Mouse (Mus musculus) gastrocnemius, postnatal 36 days (tissue): ENCODE results near the gene Btd. TPM values are rescaled to one million over a fixed set of nuclear protein-coding genes. Genes with fewer than 3 reads are reported as not detected.
"Not testable (repeated sequence)": the region's sequence is repeated elsewhere in the genome, so short reads cannot be mapped to it uniquely, and the experiment has no call there.

Experiments used
- DNase-seq, 2 experiments: peaks; one replicate each; pipeline ENCODE4 v3.0.0; 2022
- intact Hi-C: fragments of 180-260 bp; cut with DNase I; formaldehyde crosslinking; loops from one replicate; pipeline ENCODE4 v1.15.1; 2025
- long read RNA-seq, 2 experiments: library from polyadenylated mRNA; stranded (forward); transcript quantifications; one replicate each; pipeline ENCODE4 v2.0.0; 2021
- total RNA-seq, 2 experiments: library from RNA; stranded (reverse); gene quantifications; 2 replicates each; pipeline ENCODE4 v1.2.3; 2021

Btd gene
- 1 to 10 TPM; 3.6 to 4.8 TPM for total RNA-seq
- long read RNA-seq, experiment 1, partial matches to known transcripts: 0 of 5 reads
- long read RNA-seq, experiment 1, other reads (novel, unspliced or antisense): 0 of 5 reads
- long read RNA-seq, experiment 2, partial matches to known transcripts: 3 of 5 reads
- long read RNA-seq, experiment 2, other reads (novel, unspliced or antisense): 1 of 5 reads

DNA sequence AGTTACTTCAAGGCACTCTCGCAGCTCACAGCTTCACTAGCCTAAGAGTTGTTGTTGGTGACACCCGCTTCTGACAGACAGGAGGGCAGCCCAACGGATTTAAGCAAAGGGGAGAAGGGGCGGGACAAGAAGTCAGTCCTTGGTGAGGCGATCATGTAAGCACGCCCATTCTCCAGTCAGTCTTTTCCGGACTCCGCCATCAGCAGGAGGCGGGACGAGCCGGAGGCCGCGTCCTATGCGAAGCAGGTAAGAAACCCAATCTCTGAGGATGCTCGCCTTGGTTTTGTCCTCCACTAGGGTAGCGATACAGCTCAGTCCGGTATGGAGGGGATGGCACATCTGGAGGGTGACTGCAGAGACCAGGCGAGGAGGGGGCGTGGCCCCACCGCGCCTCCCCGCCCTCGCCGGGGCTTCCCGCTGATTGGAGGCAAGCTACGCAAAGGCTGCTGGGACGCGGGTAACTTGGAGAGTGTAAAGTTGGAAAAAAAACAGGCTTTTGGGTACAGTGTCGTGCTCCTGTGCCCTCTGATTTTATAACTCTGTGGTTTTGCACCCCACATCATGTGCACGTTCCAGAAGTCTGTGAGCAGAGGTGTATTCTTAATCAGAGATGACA is at the start of gene Btd, which contains the start of gene Hacl1:
Gene Btd, plus strand, starts transcription at position 139 of the 616 bp plus-strand sequence.
Gene Hacl1, minus strand, starts transcription at position 397 of the 616 bp plus-strand sequence.
- DNase-seq: peak; percentile 85 to 89
- intact Hi-C loops: no loop called here

- DNase-seq: no peak
- intact Hi-C loops: no loop called here
Observed at GRCm38 (mm10) chr14:31591243-31591642, 49.6 kb upstream of the Btd start, which contains the start of gene Colq. Gene Colq (minus strand): TSS chr14:31591343.

- DNase-seq: no peak
- intact Hi-C loops: no loop called here
Observed at GRCm38 (mm10) chr14:31593036-31593435, 47.8 kb upstream of the Btd start.

- DNase-seq: no peak
- intact Hi-C loops: no loop called here
Observed at GRCm38 (mm10) chr14:31594693-31595092, 46.1 kb upstream of the Btd start.

- DNase-seq: no peak
- intact Hi-C loops: no loop called here
Observed at GRCm38 (mm10) chr14:31596408-31596807, 44.4 kb upstream of the Btd start.

DNA sequence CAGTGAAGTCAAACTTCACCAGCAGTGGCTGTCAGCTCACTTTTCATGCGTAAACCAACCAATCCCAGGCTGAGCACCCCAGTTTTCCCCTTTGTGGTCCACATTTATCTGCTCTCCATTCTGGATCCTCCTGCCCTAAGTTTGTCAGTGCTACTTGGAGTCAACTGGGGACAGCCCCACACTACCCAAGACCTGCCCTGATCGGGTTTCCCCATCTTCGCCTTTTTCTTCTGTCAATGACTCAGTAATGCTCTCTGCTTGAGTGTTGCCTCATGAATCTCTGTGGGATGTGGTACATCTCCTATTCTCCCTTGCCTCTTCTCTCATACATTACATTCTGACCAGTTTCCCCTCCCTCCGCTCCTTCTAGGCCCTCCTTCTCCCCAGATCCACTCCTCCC is 43.4 kb upstream of the Btd start:
- intact Hi-C loops: no loop called here
- no peak for DNase-seq

GRCm38 (mm10) chr14:31601908-31602615 is 38.8 kb upstream of the Btd start:
- DNase-seq: no peak
- intact Hi-C loops: no loop called here

DNA sequence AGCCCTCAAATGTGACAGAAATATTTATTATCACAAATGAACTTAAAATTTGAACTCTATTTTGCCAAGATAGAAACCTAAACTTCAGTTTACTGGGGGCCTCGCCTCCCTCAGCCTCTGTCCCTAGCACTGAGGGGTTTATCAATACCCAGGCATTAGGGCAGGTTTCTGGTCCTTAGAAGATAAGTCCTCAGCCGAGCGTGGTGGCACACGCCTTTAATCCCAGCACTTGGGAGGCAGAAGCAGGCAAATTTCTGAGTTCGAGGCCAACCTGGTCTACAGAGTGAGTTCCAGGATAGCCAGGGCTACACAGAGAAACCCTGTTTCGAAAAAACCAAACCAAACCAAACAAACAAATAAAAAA is 38.2 kb upstream of the Btd start:
- DNase-seq, intact Hi-C loops: not testable (repeated sequence)

- intact Hi-C loops: loop anchor here (2.0 kb wide), 1 partner anchor 86 kb away; no protein-coding TSS in a partner anchor
- DNase-seq: no peak
Observed at GRCm38 (mm10) chr14:31604916-31605315, 35.9 kb upstream of the Btd start.

DNA sequence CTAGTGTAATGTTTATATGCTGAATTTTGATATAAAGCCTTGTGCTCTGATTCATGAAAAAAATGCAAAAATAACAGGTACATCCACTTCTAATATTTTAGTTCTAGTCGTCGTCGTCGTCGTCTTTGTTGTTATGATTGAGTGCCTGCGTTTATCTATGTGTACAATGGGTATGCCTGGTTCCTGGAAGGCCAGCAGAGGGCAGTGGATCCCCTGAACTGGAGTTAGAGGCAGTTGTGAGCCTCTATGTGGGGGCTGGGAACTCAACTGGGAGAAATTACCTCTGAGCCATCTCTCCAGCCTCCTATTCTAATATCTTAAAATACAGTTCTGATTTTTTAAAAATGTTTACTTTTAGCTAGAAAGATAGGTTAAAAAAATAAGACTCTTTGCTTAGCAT is 35.3 kb upstream of the Btd start:
- DNase-seq: no peak
- intact Hi-C loops: loop anchor here (2.0 kb wide), 1 partner anchor 87 kb away; no protein-coding TSS in a partner anchor

GRCm38 (mm10) chr14:31611986-31612385 is 28.8 kb upstream of the Btd start:
- intact Hi-C loops: no loop called here
- no peak for DNase-seq

DNA sequence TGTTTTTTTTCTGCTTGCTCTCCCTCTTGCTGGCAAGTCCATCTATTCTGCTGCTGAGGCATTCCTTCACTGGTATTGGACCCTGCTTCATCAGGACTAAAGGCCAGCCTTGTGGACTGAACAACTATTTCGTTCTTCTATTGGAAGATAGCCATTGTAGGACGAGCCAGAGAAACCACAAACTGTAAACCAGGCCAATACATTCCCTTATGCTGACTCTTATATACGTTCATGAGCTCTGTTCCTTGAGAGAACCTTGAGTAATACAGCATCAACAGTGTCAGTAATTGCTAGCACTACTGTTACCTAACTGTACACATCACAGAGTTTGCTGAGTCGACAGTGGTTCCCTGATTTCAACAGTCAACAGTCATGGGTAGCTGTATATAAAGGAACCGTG is 27.2 kb upstream of the Btd start:
- intact Hi-C loops: no loop called here
- DNase-seq: no peak

- DNase-seq: no peak
- intact Hi-C loops: no loop called here
Observed at GRCm38 (mm10) chr14:31617204-31617603, 23.6 kb upstream of the Btd start.

- intact Hi-C loops: no loop called here
Observed at GRCm38 (mm10) chr14:31617997-31618396, 22.8 kb upstream of the Btd start.

GRCm38 (mm10) chr14:31620591-31621223 is 20.1 kb upstream of the Btd start:
- intact Hi-C loops: loop anchor here (5.0 kb wide), 1 partner anchor 817 kb away; no protein-coding TSS in a partner anchor
- no peak for DNase-seq

More at GRCm38 (mm10) chr14:31617997-31618396, 22.8 kb upstream of the Btd start:
- DNase-seq: no peak

- intact Hi-C loops: loop anchor here (5.0 kb wide), 1 partner anchor 815 kb away; no protein-coding TSS in a partner anchor
- DNase-seq: no peak
Observed at GRCm38 (mm10) chr14:31622748-31623147, 18.1 kb upstream of the Btd start.

- no peak for DNase-seq
- intact Hi-C loops: no loop called here
Observed at GRCm38 (mm10) chr14:31630677-31631076, 10.2 kb upstream of the Btd start.

- intact Hi-C loops: no loop called here
- DNase-seq: no peak
Observed at GRCm38 (mm10) chr14:31640346-31640889, 410 bp upstream of the Btd start, which contains the start of gene Gm49387. Gene Gm49387 (minus strand): TSS chr14:31640878.

- intact Hi-C loops: no loop called here
- no peak for DNase-seq
Observed at GRCm38 (mm10) chr14:31641506-31642155, 803 bp downstream of the Btd start.

GRCm38 (mm10) chr14:31644183-31644830 is 3.5 kb downstream of the Btd start:
- no peak for DNase-seq
- intact Hi-C loops: no loop called here
